Mouse (Mus musculus): ENCODE measurements around the gene Socs7. TPM values are rescaled to one million over a fixed set of nuclear protein-coding genes. Genes with fewer than 3 reads are reported as not detected.
A peak's percentile ranks its signal among the peaks of the same experiment; 100 is the strongest.

Socs7 gene
- polyA plus RNA-seq, 1 experiment from 2014 or later, result 2.6 TPM

DNA sequence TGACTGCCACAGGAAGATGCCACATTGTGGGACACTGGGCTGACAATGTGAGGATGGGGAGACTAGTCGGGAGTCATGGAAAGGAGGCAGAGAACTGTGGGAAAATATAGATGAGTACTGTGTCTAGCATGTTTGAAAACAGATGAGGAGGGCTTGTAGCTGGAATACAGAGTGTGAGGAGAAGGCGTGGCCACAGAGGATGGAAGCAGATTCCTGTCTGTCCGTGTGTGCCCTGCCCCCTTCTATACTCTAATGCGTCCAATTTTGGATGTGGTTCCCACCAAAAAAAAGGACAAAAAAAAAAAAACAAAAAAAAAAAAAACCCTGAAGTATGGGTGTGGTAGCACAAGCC, 66.4 kb downstream of the Socs7 start:
- H3K36me3 ChIP-seq, result no peaks in the 10 kb centered on the region
- H3K9ac ChIP-seq, result no peak overlapping the region
- peak; percentile 11; the same call in 1 of the 2 replicates for ATAC-seq
- H3K27ac ChIP-seq, result peak overlapping the region; percentile 38
- H3K4me3 ChIP-seq (replicated peaks), result peak overlapping the region; percentile 35
- no peaks in the 10 kb centered on the region; the same call in 1 of the 2 replicates for H3K27me3 ChIP-seq (replicated peaks)
- no peaks in the 10 kb centered on the region for H3K9me3 ChIP-seq
- peak overlapping the region; percentile 82 for H3K4me2 ChIP-seq (replicated peaks)
- 46% methylated on average over 4 of the region's 4 CpGs for WGBS
- H3K4me1 ChIP-seq (replicated peaks), result peaks cover 28% of the 10 kb centered on the region

DNA sequence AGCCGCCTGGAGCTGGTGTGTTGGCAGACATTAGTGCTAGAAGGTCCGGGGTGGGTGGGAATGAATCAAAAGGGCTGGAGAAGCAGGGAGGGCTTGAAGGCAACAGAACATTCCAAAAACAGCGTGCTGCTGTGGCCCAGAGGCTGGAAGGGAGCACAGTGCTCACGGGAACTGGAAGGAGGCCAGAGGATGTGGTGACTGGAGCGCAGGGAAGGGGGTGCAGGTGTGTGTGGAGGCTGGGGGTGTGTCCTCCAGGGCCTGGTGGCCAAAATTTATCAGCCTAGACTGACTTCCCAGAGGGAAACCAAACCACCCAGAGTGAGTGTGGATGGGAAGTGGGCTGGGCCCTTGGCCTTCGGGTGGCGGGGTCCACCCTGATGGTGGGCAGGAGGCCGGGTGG, 67.3 kb downstream of the Socs7 start:
- ATAC-seq, result no peak
- Histone ChIP-seq H3K27me3 (replicated peaks) (no peaks in the 10 kb centered on the region; the same call in 1 of the 2 replicates), H3K4me1 (replicated peaks) (peaks cover 21% of the 10 kb centered on the region), H3K4me3 (replicated peaks) (no peak overlapping the region), H3K36me3 (no peaks in the 10 kb centered on the region), H3K27ac (no peak overlapping the region), H3K9me3 (no peaks in the 10 kb centered on the region), H3K4me2 (replicated peaks) (no peak overlapping the region), H3K9ac (no peak overlapping the region)
- WGBS, result 73% methylated on average over 8 of the region's 8 CpGs

DNA sequence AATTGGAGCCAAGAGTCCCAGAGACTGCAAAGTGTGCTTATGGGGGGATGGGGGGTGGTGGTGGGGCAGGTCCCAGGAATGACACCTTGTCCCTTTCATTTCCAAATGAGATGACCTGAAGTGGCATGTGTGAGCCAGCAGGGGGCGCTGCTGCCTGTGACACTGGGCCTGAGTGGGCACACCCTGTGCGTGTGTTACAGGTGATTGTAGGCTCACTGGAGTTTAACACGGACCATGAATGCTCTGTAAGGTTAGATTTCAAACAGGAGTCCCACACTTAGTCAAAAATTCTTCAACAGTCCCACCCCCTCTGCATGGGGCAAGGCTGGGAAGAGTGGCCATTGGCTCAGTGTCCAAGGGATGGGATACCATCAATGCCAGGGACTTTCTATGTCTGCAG, 69.7 kb downstream of the Socs7 start:
- H3K36me3 ChIP-seq, result no peaks in the 10 kb centered on the region
- ATAC-seq, result no peak
- peaks cover 42% of the 10 kb centered on the region for H3K4me1 ChIP-seq (replicated peaks)
- WGBS, result 13% methylated on average over 3 of the region's 3 CpGs
- H3K9me3 ChIP-seq, result no peaks in the 10 kb centered on the region
- H3K4me3 ChIP-seq (replicated peaks), result no peak overlapping the region
- H3K9ac ChIP-seq, result no peak overlapping the region
- H3K27me3 ChIP-seq (replicated peaks), result no peaks in the 10 kb centered on the region; the same call in 1 of the 2 replicates
- no peak overlapping the region for H3K27ac ChIP-seq
- no peak overlapping the region for H3K4me2 ChIP-seq (replicated peaks)

DNA sequence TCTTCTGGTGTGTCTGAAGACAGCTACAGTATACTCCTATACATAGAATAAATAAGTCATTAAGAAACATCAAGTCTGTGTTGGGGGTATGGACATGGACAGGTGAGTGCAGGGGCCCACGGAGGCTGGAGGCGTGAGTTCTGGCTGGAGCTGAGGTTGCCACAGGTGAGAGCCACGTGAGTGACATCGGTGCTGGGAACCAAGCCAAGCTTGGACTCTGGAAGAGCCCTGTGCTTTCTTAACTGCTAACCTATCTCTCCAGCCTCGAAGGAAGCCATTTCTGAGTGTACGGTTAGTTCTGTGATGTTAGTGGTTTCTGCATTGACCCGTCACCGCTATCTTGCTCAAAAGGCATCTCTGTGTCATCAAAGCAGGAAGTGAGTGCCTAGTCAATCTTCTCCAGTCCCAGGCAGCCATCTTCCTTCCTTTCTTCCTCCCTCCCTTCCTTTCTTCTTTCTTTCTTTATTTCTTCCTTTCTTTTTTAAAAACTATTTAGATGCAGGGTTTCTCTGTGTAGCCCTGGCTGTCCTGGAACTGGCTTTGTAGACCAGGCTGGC, 70.7 kb downstream of the Socs7 start:
- H3K4me1 ChIP-seq (replicated peaks), result peaks cover 44% of the 10 kb centered on the region

DNA sequence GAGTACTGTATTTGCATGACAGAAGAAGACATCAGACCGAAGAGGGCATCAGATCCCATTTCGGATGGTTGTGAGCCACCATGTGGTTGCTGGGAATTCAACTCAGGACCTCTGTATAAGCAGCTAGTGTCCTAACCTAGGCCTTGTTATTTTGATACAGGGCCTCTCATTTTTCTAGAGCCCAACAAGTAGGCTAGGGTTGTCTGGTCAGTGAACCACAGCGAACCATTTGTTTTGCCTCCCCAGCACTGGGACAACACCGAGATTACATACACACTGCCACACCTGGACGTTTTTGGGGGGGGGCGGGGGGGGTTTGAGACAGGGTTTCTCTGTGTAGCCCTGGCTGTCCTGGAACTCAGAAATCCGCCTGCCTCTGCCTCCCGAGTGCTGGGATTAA, 71.8 kb downstream of the Socs7 start:
- no peak overlapping the region for H3K4me2 ChIP-seq (replicated peaks)
- H3K4me1 ChIP-seq (replicated peaks), result peaks cover 48% of the 10 kb centered on the region
- no peaks in the 10 kb centered on the region for H3K9me3 ChIP-seq
- no peak for ATAC-seq
- H3K27me3 ChIP-seq (replicated peaks), result no peaks in the 10 kb centered on the region; the same call in 1 of the 2 replicates
- H3K4me3 ChIP-seq (replicated peaks), result no peak overlapping the region
- no peak overlapping the region for H3K27ac ChIP-seq
- H3K9ac ChIP-seq, result no peak overlapping the region
- no peaks in the 10 kb centered on the region for H3K36me3 ChIP-seq
- 76% methylated on average over 8 of the region's 8 CpGs for WGBS

More for the DNA sequence above, 70.7 kb downstream of the Socs7 start:
- WGBS, result 79% methylated on average over 8 of the region's 8 CpGs
- Histone ChIP-seq H3K9me3 (no peaks in the 10 kb centered on the region), H3K27me3 (replicated peaks) (no peaks in the 10 kb centered on the region; the same call in 1 of the 2 replicates), H3K4me2 (replicated peaks) (no peak overlapping the region), H3K27ac (no peak overlapping the region), H3K4me3 (replicated peaks) (no peak overlapping the region), H3K9ac (no peak overlapping the region), H3K36me3 (no peaks in the 10 kb centered on the region)
- no peak for ATAC-seq

DNA sequence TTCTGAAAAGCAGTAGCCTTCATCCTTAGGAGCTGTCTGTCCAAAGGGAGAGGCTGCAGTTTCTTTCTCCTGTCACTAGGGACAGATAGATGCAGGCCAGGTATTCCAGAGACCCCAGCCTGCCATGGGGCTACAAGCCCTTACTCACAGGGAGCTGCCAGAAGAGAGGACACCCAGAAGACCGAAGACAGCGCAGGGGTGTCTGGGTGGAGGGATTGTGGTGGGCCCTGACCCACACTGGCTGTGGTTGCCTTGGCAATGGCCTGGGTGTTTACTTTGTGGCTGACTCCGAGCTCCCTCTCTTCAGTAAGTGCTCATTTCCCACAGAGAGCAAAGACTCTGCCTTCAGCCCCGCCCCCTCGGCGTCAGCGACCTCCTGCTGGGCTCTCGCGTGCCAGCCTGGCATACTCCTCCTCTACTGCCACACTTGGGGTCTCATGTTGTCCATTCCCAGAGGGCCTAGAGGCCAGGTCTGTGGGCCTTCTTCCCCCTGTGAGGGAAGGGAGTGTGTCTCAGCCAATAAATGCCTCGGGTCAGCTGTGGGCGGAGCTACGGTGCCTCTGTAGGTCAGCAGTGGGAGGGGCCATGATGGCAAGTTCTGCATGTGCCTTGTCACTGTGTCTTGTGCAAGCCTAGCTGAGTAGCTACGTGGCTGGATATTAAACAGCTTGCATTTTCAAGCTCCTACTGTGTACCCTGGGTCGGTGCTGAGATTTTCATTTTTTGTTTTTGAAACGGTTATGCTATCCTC, 72.5 kb downstream of the Socs7 start:
- Histone ChIP-seq H3K9ac (0 out of 2 replicates have a peak overlapping the region, but pooled peaks have one; percentile 12), H3K36me3 (no peaks in the 10 kb centered on the region), H3K4me2 (replicated peaks) (peak overlapping the region; percentile 58), H3K4me1 (replicated peaks) (peaks cover 53% of the 10 kb centered on the region), H3K27me3 (replicated peaks) (no peaks in the 10 kb centered on the region), H3K27ac (peak overlapping the region; percentile 82), H3K4me3 (replicated peaks) (peak overlapping the region; percentile 36), H3K9me3 (no peaks in the 10 kb centered on the region)
- WGBS, result 2% methylated on average over 15 of the region's 15 CpGs
- peak; percentile 85 for ATAC-seq

DNA sequence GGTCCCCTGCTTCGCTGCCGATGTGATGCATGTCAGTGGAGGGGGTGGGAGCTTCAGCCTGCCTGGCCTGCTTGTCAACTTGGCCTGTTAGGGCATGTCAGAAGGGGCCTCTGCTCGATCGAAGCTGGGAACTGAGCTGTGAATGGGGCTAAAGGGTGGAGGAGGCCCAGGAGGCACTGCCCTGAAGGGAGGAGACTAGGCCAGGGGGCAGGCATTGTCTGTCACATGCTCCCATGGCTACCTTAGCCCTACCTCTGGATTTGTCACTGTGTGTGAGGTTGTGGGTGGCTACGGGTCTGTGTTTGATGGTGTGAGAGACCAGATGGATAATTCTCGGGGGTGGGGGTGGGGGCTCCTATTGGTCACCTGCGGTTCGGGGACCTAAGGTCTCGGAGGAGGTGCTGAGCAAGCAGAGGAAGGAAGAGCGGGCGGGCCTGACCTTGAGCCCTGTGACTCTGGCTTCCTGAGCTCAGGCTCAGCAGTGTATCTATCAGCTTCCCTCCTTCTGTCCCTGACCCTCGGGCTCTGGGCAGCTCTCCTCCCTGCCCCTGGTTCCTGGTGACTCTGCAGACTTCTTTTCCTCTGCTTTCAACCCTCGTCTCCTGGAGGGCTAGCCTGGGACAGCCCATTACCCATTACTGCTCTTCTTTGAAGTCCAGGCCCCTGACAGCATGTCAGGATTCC, 73.6 kb downstream of the Socs7 start:
- Histone ChIP-seq H3K27ac (peak overlapping the region; percentile 82), H3K9ac (peak overlapping the region; percentile 40), H3K4me2 (replicated peaks) (peak overlapping the region; percentile 58), H3K36me3 (no peaks in the 10 kb centered on the region), H3K4me3 (replicated peaks) (no peak overlapping the region), H3K9me3 (no peaks in the 10 kb centered on the region), H3K4me1 (replicated peaks) (peaks cover 60% of the 10 kb centered on the region), H3K27me3 (replicated peaks) (0 out of 2 replicates have a peak, but pooled peaks cover 6% of the 10 kb centered on the region)
- ATAC-seq, result peak; percentile 65
- WGBS, result 41% methylated on average over 13 of the region's 13 CpGs

DNA sequence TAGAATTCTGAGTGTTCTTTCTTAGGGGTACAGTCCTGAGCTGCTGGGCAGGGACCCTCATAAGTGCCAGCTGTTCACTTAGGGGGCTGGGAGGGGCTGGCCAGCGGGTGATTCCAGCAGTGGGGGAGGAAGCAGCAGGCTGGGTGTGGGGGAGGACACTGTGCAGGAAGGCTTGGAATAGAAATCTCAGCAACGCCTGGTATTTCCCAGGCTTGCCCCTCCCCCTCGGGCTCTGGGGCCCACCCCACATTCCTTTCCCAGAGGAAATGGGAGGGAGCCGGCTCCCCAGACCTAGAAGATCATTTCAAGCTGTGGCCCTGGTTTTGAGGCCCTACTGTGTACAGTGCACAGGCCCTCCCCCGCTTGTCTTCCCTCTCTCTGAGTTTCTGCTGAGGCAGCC, 75.4 kb downstream of the Socs7 start:
- WGBS, result 9% methylated on average over 5 of the region's 5 CpGs
- H3K27me3 ChIP-seq (replicated peaks), result 0 out of 2 replicates have a peak, but pooled peaks cover 6% of the 10 kb centered on the region
- no peak overlapping the region; the same call in 1 of the 2 replicates for H3K4me2 ChIP-seq (replicated peaks)
- no peak overlapping the region for H3K9ac ChIP-seq
- peak; percentile 26 for ATAC-seq
- no peaks in the 10 kb centered on the region for H3K36me3 ChIP-seq
- H3K4me3 ChIP-seq (replicated peaks), result no peak overlapping the region
- H3K9me3 ChIP-seq, result no peaks in the 10 kb centered on the region
- H3K4me1 ChIP-seq (replicated peaks), result peaks cover 75% of the 10 kb centered on the region
- H3K27ac ChIP-seq, result peak overlapping the region; percentile 87

DNA sequence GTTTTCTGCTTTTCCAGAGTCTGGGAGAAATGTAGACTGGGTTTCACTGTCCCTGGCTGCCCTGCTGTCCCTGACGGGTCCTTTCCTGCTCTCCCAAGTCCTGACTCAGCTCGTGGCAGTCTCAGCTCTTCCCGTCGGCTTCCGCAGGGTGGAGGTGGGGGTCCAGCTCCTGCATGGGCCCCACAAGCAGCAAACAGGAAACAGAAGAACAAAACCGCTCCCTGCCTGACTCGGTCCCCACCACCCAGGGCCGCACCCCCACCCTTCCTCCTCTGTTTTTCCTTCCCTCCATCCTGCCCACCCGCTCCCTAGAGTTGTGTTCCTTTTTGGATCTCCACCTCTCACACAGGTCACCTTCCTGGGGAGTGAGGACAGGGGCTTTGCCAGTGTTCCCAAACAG, 76.5 kb downstream of the Socs7 start:
- no peaks in the 10 kb centered on the region for H3K36me3 ChIP-seq
- H3K4me2 ChIP-seq (replicated peaks), result peak overlapping the region; percentile 17
- 0 out of 2 replicates have a peak, but pooled peaks cover 6% of the 10 kb centered on the region for H3K27me3 ChIP-seq (replicated peaks)
- H3K4me1 ChIP-seq (replicated peaks), result peaks cover 81% of the 10 kb centered on the region
- no peak overlapping the region for H3K4me3 ChIP-seq (replicated peaks)
- WGBS, result 28% methylated on average over 9 of the region's 9 CpGs
- no peaks in the 10 kb centered on the region for H3K9me3 ChIP-seq
- H3K9ac ChIP-seq, result no peak overlapping the region
- peak overlapping the region; percentile 87 for H3K27ac ChIP-seq
- no peak for ATAC-seq

DNA sequence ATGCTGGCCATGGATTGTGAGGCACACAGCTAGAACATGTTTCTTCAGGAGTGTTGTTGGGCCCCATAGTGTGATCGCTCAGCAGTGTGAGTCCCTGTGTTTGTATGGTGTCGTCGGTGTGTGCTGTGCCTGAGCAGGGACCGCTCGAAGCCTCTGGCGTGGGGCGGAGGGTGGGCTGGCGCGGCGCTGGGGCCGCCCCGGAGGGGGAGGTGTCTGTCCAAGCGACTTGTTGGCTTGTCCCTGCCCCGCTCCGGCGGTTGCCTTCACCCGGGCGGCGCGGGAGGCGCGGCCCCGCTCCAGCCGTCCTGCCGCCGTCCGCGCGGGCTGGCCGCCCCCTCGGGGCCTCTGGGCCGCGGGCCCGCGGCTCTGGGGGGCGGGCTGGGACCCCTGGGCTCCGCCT, 77.6 kb downstream of the Socs7 start:
- WGBS, result 2% methylated on average over 28 of the region's 37 CpGs
- Histone ChIP-seq H3K4me1 (replicated peaks) (peaks cover 76% of the 10 kb centered on the region), H3K4me3 (replicated peaks) (peak overlapping the region; percentile 72), H3K27me3 (replicated peaks) (0 out of 2 replicates have a peak, but pooled peaks cover 6% of the 10 kb centered on the region), H3K36me3 (0 out of 2 replicates have a peak, but pooled peaks cover 4% of the 10 kb centered on the region), H3K9ac (peak overlapping the region; percentile 77), H3K9me3 (no peaks in the 10 kb centered on the region), H3K4me2 (replicated peaks) (peak overlapping the region; percentile 78), H3K27ac (peak overlapping the region; percentile 87)
- peak; percentile 44 for ATAC-seq

DNA sequence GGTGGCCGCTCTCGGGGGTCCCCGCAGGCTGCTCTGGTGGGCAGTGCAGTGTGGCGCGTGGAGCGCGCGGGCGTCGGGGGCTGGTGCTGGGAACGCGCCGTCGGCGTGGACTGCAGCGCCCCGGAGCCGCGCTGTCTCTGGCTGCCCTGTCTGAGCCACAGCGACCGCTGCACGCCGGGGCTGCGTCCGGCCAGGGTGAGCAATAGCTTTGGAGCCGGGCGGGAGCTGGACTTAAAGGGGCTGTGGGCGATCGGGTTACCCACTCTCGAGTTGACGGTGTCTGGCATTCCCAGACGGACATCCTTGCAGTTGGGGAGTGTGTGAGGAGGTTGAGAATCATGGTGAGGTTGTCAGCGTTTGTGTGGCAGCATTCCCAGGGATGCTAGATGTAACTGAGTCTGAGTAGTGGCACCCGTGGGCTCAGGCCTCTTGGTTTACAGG, 78.1 kb downstream of the Socs7 start:
- H3K9me3 ChIP-seq, result no peaks in the 10 kb centered on the region
- 2% methylated on average over 34 of the region's 34 CpGs for WGBS
- H3K36me3 ChIP-seq, result 0 out of 2 replicates have a peak, but pooled peaks cover 6% of the 10 kb centered on the region
- H3K27ac ChIP-seq, result peak overlapping the region; percentile 87
- peak overlapping the region; percentile 72 for H3K4me3 ChIP-seq (replicated peaks)
- H3K27me3 ChIP-seq (replicated peaks), result 0 out of 2 replicates have a peak, but pooled peaks cover 6% of the 10 kb centered on the region
- ATAC-seq, result peak; percentile 21; the same call in 1 of the 2 replicates
- H3K9ac ChIP-seq, result peak overlapping the region; percentile 77
- H3K4me2 ChIP-seq (replicated peaks), result peak overlapping the region; percentile 78
- H3K4me1 ChIP-seq (replicated peaks), result peaks cover 70% of the 10 kb centered on the region

Measured in intestine, embryonic 15.5 days (tissue).